Mouse (Mus musculus): ENCODE measurements around the gene Cbarp.

Gene Cbarp

DNA sequence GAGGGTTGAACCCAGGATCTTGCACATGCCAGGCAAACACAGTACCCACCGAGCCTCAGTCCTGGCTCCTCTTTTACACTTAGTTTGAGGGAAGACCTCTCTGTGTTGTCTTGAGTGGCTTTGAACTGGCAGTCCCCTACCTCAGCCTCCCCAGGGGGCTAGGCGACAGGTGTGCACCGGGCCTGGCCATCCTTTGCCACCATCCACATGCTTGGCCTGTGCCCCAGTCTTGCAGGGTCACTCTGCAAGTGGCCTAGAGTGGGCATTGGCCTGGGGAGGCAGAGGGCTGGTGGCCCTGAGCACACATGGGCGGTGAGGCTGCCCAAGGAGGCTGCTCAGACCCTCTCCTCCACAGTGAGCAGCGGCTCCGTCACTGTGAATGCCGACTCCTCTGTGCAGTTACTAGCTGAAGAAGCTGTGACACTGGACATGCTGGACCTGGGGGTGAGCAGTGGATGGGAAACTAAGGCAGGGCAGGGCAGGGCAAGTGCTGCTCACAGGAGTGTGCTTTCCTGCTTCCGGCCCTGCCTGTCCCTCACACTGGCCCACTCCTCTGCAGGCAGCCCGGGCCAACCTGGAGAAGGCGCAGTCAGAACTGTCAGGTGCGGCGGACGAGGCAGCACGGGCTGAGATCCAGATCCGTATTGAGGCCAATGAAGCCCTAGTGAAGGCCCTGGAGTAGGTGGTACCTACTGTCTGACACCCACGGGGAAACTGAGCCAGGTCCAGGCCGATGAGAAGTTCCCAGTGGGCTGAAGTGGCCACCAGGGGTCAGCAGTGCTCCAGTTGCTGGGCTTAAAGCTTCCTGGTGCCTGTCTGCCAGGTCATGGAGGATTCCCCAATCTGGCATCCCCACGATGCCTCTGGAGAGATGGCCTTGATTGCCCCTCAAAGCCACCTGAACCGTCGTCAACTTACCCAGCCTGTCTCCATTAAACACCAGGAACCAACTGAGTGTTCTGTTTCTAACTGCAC is 4.5 kb upstream of the Cbarp start:
- DNase-seq (ENCODE audit: low spot score), result no peak

DNA sequence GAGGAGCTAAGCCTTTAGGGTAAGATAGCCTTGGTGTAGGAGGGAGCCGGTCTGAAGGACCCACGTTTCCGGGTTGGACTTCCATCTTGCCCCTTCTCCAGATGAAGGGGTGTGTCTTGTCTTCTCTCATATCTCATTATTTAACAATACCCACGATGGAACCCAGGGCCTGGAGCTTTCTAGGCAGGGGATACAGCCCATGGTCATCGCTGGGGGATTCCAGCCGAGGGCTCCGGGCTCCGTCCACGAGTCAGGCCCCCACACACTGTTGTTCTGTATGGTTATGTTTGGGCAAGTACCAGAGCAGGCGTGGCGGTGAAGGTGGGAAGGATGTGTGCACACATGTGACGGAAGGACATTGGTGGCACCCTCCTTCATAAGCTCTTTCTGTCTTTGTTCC is 3.5 kb upstream of the Cbarp start:
- no peak for DNase-seq (ENCODE audit: low spot score)

DNA sequence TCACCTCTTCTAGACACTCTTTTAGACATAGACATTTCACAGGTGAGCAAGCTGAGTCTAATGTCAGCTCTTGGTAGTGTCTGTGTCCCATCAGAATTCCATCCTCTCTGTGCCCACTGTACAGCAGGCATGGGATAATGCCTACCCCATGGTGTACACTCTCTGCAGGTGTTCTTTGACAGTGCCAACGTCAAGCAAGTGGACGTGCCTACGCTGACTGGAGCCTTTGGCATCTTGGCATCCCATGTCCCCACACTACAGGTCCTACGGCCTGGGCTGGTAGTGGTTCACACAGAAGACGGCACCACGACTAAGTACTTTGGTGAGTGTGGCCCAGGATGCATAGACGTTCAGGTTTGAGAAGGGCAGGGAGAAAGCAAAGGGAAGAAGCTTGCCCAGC is 3.0 kb upstream of the Cbarp start:
- no peak for DNase-seq (ENCODE audit: low spot score)

DNA sequence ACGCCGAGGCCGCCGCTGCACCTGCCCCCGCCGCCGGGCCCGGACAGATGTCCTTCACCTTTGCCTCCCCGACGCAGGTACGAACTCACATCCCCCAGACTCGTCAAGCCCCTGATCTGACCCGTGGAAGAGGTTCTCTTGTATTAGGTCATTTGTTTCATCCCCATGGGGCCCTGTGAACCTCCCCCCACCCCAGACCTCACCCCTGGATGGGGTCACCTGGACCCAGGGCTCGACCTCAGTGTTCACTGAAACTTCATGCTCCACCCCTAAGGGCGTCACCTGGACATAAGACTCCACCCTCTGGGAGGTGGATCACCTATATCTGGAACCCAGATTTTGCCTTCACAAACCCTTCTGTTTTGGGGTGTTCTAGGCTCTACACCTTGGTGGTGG is 1.9 kb upstream of the Cbarp start:
- no peak for DNase-seq (ENCODE audit: low spot score)

DNA sequence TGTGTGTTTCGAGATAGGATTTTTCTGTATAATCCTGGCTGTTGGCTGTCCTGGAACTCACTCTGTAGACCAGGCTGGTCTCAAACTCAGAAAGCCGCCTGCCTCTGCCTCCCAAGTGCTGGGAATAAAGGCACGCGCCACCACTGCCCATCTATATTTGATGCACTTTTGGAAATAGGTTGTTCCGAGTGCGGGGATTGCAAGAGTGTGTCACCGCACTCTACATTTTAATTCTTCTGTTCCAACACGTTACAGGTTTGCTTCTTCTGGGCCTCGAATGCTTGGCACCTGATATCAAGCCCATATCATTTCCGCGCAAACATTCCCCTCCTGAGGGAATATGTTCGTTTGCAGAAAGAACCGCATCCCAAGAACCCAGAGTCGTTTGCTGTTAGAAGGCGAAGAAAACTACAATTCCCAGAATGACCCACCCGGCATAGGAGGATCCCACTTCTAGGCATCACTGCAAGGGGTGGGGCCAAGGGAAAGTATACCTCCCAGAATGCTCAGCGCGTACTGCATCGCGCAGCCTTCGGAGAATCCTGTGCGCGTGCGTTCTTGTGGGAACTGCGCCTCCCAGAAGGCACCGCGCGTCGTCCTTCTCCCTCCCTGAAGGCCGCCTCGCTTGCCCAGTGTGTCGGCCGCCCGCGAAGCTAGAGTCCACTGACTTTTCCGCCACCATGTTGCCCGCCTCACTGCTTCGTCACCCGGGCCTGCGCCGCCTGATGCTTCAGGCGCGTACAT is 1.3 kb upstream of the Cbarp start:
- DNase-seq (ENCODE audit: low spot score), result peak; percentile 96

DNA sequence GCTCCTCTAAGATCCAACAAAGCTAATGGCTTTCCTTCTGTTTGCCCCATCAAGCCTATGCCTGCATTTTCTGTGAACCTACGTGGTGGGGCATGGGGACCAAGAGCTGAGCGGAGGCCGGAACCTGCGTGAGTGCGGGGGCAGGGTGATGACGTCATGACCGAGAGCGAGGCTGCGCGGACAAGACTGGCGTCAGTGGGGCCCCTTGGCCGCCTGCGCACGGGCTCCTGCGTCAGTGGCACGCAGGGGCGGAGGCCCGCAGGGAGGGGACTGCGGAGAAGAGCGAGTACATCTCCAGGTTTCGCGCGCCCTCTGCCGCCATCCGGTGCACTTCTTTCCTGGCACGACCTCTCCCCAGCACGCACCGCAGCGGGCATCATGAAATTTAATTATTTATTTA is 608 bp upstream of the Cbarp start:
- DNase-seq (ENCODE audit: low spot score), result peak; percentile 95

DNA sequence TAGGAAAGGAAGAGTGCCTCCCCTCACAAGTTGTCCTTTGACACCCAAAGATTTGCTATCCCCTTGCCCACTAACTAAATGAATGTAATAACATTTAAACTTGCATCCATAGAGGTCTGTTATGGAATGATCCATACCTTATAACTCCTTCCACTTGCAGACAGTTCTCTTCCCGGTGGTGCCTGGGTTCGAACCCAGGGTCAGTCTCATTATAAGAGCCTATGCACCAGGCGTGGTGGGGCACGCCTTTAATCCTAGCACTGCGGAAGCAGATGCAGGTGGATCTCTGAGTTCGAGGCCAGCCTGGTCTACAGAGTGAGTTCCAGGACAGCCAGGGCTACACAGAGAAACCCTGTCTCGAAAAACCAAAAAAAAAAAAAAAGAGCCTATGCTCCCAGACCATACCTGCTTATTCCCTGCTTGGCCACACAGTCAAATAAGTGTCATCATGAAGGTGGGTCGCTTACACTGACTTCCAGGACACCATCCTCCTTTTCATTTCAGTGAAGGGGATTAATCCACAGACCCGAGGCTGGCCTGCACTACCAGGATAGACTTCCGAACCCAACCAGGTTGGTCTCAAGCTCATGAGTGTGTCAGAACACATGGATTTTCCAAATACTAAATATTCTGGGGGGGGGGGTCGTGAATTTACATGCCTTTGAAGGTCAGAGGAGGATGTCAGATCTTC is 515 bp downstream of the Cbarp start:
- no peak for DNase-seq (ENCODE audit: low spot score)

DNA sequence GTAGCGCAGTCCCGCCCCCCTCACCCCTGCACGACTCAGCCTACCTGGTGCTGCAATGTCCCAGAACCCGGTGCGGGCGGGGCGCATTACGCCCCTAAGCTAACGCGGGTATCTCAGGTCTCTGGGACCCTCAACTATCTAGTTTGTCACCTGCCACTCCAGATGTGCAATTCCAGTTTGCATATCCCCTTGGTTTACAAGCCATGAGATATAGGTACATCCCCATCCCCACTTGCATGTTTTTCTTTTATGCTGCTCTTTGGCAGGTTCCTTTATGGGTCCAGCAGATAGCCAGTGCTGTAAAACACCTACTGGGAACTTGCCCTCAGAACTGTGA is 1.2 kb downstream of the Cbarp start:
- no peak for DNase-seq (ENCODE audit: low spot score)

DNA sequence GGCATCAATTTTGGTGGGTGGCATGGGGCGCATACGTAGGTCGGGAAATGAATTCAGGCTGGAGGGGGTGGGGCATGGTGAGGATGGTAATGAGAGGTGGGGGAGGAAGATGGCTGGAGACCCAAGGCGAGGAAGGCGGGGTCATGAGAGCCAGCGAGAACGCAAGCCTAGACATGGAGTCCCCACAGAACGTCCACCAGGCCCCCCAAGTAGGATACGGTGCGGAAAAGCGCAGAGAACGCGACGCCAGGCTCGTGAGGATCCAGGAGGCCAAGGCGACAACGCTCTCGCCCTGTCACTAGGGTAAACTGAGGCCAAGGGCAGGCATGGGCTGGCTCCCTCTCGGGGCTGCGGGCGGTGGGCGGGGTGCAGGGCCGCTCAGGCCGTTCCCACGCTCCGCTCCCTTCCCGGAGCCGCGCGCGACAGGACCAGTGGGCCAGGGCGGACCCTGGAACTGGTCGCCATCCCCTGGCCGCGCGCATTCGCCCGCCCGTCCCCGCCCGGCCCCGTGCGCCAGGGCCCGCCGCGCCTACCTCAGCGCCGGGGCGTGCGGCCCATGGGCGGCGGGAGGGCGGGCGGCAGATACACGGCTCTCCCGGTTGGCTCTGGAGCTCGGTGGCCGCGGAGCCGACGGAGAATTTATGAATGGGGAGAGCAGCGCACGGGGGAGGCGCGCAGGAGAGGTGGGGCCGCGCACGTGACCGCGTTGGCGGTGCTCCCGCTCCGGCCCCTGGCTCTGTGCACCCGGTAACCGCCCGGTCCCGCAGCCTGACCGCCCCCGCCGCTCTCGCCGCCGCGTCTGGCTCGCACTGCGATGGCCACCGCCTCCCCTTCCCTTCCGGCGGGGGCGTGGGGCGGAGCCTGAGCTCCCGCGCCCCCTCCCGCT is 1.8 kb downstream of the Cbarp start, which contains the start of gene Atp5d:
Gene Atp5d, plus strand, starts transcription at position 80 of the 886 bp plus-strand sequence.
- DNase-seq (ENCODE audit: low spot score), result peak; percentile 73

DNA sequence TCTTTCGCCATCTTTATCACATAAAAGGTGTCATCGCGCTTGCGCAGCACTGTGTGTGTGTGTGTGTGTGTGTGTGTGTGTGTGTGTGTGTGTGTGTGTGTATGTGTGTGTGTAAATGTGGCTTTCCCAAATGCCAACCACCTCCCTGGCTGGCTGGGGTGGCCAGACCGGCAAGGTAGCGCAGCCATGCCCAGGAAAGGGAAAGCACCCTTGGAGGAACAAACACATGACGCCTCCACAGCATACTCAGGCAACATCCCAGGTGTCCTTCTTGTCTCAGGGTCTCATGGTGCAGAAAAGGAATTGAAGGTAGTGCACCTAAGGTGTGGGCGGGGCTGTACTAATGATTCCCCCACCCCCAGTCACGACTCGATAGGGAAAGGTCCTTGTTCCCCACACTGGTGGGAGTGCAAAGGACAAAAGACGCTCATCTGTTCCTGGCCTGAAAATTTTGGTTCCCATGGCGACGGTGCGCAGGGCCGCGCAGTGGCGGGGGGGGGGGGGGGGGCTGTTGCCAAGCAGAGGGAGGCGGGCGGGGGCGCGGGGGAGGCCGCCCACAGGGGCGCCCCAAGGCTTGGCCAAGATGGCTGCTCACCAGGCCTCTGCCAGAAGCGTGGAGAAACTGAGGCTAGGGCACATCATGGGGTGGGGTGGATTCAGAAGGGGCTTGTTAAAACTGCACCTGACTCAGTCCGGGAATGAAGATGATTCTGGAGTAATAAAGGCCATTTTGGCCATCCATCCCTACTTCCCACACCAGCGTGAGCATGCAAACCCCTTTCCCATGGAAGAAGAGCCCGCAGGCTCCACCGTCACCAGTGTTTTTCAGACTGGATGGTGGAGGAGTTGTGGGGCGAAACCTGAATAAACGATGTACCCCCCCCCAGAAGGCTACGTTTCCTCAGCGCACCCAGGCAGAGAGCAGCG is 2.7 kb downstream of the Cbarp start:
- no peak for DNase-seq (ENCODE audit: low spot score)

DNA sequence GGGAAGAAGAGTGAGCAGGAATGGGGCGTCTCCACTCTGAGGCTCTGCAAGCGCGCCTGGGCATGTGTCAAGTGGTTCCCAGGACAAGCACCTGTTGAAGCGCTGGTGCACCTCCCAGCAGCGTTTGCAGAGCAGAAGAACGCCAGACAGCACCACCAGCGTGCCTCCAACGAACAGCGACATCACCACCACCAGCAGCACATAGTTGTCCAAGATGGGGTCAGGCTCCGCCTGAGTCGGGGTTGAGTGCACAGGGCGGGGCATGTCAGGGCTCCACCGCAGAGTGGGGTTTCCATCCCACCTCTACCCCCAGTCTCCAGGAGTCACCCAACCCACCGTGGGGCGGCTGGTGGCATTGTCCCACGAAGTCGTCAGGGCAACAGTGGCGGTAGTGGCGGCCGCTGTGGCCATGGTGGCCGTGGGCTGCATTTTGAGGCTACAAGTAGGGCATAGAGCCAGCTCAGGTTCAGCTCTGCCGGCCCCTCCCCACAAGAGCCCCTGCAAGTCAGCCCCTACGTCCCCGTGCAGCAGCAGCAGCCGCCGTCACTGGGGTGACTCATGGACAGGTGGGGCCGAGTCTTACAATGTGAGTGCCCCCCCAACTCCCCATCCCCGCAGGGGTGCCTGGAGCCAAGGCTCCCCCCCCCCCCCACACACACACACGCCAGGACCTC is 3.5 kb downstream of the Cbarp start:
- no peak for DNase-seq (ENCODE audit: low spot score)

DNA sequence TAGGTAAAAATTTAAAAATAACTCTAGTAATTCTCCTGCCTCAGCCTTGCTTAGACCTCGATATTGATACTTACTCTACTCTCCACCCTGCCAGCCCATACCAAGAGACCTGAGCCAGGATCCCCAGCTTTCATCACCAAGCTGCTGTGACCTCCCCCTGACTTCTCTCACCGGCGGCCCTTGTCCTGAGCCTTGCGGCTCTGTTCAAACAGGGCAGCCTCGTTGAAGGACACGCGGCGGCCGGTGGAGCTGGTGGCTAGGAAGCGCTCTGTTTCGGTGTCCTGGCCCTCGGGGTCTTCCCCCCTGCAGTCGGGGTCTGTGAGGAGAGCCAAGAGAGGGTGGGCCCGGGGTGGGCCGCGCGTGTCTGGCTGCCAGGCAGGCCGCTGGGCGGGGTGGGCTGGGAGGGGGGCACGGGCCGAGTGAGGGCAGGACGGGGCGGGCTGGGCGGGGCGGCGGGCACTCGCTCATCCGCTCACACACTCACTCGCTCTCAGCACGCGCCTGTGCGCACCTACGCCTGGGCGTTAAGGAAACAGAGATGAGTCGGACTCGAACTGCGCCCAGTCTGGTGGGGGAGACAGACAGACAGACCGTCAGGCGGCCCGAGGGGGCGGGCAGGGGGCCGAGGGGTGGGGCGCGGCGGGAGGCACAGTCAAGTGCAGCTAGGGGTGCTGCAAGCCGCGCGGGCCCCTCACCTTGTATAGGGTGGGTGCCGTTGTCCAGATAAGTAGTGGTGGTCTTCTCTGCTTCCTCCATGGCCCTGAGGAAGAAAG is 4.3 kb downstream of the Cbarp start:
- no peak for DNase-seq (ENCODE audit: low spot score)

DNA sequence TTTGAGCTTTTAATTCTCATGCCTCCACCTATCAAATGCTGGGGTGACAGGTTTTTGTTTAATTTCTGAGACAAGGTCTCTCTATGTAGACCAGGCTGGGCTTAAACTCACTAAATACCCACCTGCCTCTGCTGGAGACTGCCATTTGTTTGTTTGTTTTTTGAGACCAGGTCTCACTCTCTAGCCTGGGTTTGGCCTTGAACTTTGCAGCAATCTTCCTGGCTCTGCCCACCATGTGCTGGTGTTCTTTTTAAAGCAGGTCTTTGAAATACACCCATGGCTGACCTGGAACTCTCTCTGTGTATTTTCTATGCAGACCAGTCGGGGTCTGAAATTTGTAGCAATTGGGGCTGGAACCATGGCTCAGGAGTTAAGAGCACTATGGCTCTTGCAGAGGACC is 5.0 kb downstream of the Cbarp start:
- DNase-seq (ENCODE audit: low spot score), result no peak

DNA sequence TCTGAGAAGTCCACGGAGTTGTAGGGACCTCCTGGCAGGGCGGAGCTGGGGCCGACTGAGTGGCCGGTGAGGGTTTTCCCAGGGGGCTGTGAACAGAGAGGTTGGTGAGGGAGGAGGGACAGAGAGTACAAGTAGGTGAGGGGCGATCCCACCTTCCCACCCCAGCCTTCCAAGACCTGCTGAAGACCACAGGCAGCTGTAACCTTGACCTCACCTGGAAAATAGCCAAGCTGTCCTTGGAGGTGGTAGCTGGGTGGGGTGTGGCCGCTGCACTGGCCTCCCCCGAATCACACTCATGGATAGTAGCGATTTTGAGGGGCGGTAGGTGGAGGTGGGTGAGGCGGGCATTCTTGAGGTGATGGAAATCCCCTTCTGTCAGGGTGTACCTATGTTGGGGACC is 5.5 kb downstream of the Cbarp start:
- no peak for DNase-seq (ENCODE audit: low spot score)

DNA sequence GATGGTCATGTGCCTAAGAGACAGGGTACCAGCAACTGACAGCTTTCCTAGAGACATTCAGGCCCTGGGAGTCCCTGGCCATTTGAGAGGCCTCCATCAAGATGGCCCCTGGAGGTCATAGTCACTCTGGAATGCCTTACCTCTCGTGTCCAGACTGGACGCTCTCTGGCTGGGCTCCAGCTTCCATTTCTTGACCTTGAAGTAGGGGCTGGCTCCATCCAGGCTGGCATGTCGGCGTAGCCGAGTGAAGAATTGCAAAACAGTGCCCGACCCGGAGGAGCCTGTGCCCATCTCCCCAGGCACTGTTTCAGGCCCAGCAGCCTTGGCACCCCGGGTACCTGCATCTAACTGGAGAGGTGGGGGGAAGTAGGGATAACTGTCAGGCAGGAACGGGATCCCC is 6.2 kb downstream of the Cbarp start:
- no peak for DNase-seq (ENCODE audit: low spot score)

DNA sequence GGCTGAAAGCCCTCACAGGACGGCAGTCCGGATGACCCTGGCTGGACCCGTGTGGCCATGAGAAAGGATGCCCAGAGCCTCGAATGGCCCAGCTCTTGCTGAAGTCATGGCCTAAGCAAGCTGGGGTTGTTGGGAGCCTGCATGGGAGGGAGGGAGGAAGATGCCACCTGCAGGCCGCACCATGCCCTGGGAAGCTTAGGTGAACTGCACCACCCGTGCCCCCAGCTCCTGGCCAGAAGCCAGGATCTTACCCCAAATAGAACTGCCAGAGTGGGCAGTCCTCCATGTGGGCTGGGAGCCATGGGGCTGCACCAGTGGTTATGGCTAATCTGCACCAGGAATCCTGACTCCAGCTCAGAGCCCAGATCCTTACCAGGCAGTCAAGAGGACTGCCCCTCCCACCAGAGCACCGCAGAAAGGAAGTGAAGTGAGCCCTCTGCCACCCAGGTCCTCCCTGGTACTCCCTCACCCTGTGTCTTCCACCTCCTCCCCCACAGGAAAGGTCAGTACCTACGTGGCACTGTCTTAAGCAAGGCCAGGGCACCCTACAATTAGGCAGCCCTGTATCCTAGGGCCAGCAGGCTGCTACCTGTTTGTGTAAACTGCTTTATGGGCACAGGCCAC is 7.3 kb downstream of the Cbarp start:
- no peak for DNase-seq (ENCODE audit: low spot score)

DNA sequence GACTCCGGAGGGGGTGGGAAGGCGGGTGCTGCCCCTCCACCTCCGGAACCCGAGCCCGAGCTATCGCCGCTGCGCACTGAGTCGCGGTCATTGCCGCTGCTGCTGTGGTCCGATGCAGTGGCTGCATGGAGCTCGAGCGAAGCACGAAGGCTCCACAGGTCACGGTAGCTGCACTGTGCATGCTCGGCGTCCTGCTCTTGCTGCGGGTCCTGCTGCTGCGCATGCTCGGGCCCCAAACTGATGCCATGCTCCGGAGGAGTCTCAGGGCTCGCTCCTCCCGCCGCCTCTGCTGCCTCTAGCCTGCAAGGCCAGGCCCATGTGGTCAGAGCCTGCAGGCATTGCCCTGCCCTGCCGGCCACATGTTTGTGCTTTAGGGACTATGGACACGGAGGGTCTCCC is 8.7 kb downstream of the Cbarp start:
- DNase-seq (ENCODE audit: low spot score), result no peak

DNA sequence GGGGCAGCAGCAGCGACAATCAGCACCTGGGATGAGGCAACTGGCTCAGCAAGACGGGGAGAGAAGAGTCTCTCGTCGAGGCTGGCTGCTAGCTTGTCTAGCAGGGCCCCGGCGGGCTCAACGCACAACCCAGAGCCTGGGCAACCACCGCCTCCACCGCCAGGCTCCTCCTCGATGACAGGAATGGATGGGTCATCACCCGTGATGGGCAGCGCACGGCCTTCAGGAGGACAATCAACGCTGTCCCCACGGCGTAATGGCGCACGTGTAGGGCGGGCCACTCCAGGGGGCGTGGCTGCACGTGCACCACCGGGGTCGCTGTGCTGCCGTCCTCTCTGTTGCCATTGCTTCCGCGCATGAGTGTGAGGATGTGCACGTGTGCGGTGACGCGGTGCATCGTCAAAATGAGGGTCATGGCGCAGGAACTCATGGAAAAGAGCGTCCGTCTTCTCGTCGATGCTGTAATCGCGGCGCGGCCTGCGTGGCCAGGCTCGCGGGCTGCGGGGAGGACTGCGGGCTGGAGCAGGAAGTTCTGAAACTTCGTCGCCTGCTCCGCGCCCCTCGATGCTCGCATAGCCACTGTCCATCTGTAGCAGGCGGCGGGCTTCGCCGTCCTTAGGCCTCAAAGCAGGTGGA is 9.2 kb downstream of the Cbarp start:
- no peak for DNase-seq (ENCODE audit: low spot score)
